Mouse (Mus musculus) liver, embryonic 14.5 days (tissue): ENCODE data around the gene Ephb6. TPM values are rescaled to one million over a fixed set of nuclear protein-coding genes. Genes with fewer than 3 reads are reported as not detected.

ENCODE experiments used
- ATAC-seq: fragments of 200-750 bp; cut with Nextera tagmentation; 2 replicates; pipeline ENCODE4 v1.8.0; 2017; ENCODE audit warnings: moderate number of reproducible peaks, mild to moderate bottlenecking, moderate library complexity; ENCODE audit not compliant: insufficient read depth
- DNase-seq, 3 experiments: peaks; one replicate each; pipeline ENCODE4 v3.0.0-alpha.2; 2012 to 2013; ENCODE audit warnings: low read depth in 3 of 3, low spot score in 3 of 3
- H3K27ac ChIP-seq: fragments of 300-500 bp; sonication (generic); 2 replicates; pipeline ENCODE4 v1.5.1; 2014; ENCODE audit warnings: moderate library complexity, mild to moderate bottlenecking, control low read depth, inconsistent platforms
- H3K27me3 ChIP-seq: fragments of 300-500 bp; sonication (generic); 2 replicates; pipeline ENCODE4 v1.6.1; 2014; ENCODE audit warnings: mild to moderate bottlenecking, low read length, moderate library complexity; ENCODE audit not compliant: control insufficient read depth, insufficient read depth
- H3K36me3 ChIP-seq: fragments of 300-500 bp; sonication (generic); replicated peaks from 2 replicates; pipeline ENCODE4 v1.6.1; 2014; ENCODE audit warnings: low read depth; ENCODE audit not compliant: control insufficient read depth, insufficient read depth
- H3K4me1 ChIP-seq, 2 experiments: fragments of 200-500 bp in 1 of 2; fragments of 300-500 bp in 1 of 2; sonication (generic) in 1 of 2; replicated peaks; 2 replicates each; pipeline ENCODE4 v1.6.1; 2012 to 2014; ENCODE audit warnings: antibody characterized with exemption in 1 of 2, inconsistent platforms in 1 of 2, low read length in 1 of 2; ENCODE audit not compliant: control insufficient read depth in 2 of 2, insufficient read depth in 2 of 2
- H3K4me2 ChIP-seq: fragments of 300-500 bp; sonication (generic); 2 replicates; pipeline ENCODE4 v1.6.1; 2014; ENCODE audit warnings: low read depth, mild to moderate bottlenecking, control low read depth, moderate library complexity
- H3K4me3 ChIP-seq, 2 experiments: fragments of 200-500 bp in 1 of 2; fragments of 300-500 bp in 1 of 2; sonication (generic) in 1 of 2; 2 replicates each; pipeline ENCODE4 v1.5.1; 2012 to 2014; ENCODE audit warnings: low read depth in 2 of 2, low read length in 2 of 2, mild to moderate bottlenecking in 2 of 2, control low read depth in 1 of 2, inconsistent platforms in 1 of 2, moderate library complexity in 1 of 2; ENCODE audit not compliant: insufficient read depth in 1 of 2
- H3K9ac ChIP-seq: fragments of 300-500 bp; sonication (generic); replicated peaks from 2 replicates; pipeline ENCODE4 v1.6.1; 2014; ENCODE audit warnings: mild to moderate bottlenecking, control low read depth, moderate library complexity
- H3K9me3 ChIP-seq: fragments of 300-500 bp; sonication (generic); 2 replicates; pipeline ENCODE4 v1.6.1; 2016; ENCODE audit warnings: low read length, mixed read lengths; ENCODE audit not compliant: control insufficient read depth
- CTCF ChIP-seq: IDR thresholded peaks from 2 replicates; pipeline ENCODE4 v1.5.1; 2016; ENCODE audit warnings: antibody characterized with exemption, low read depth, control low read depth
- EP300 ChIP-seq: IDR thresholded peaks from 2 replicates; pipeline ENCODE4 v1.6.1; 2016; ENCODE audit warnings: antibody characterized with exemption, low read depth
- WGBS: fragments of 180-500 bp; shearing (Covaris S2); extraction: QIAGEN DNeasy Blood & Tissue Kit; methylation state at CpG from one replicate; pipeline ENCODE4 v1.1.7; 2014; ENCODE audit not compliant: insufficient replicate concordance; 5-methylcytosine and 5-hydroxymethylcytosine counted together
- polyA plus RNA-seq, 2 experiments: library from polyadenylated mRNA; depleted of rRNA in 1 of 2; stranded (reverse) in 1 of 2; unstranded in 1 of 2; fragments of >200 nt; fragmentation: Nextera tagmentation in 1 of 2; extraction: Ambion mirVana in 1 of 2; gene quantifications; 2 replicates each; pipeline versions ENCODE4 v1.2.1 to v1.2.3; 2012 to 2014

The Ephb6 gene
- polyA plus RNA-seq, 2 experiments, result 0.36 to 0.58 TPM

GRCm38 (mm10) chr6:41641173-41641866 lies 36.0 kb downstream of the Ephb6 start:
- Histone ChIP-seq H3K9ac (no peak overlapping the region), H3K4me1 (no peaks in the 10 kb centered on the region; a peak in 1 of 4 replicates), H3K4me2 (no peak overlapping the region), H3K4me3 (no peak overlapping the region), H3K27ac (no peak overlapping the region), H3K36me3 (no peaks in the 10 kb centered on the region), H3K27me3 (no peaks in the 10 kb centered on the region), H3K9me3 (no peaks in the 10 kb centered on the region)
- 50% methylated on average over 6 of the region's 6 CpGs for WGBS
- DNase-seq (no peak), ATAC-seq (no peak)
- TF ChIP-seq EP300, result no peak
- no peak for TF ChIP-seq CTCF

DNA sequence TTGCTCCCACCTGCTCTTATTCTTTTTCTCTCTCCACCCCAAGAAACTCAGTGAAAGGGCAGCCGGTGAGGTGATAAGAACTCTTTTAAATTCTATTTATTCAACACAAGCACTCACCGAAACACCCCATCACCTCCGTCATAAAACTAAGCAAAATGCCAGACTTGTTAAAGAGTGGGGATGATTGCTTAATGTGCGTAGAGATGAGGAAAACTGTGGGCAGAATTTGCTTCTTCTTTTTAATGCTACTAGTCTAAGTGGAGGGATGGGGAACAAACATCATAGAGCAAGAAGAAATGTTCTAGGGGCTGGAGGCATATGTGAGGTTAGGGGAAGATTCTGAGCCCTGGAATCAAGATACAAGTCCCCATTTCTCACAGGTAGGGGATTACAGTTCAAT lies 37.5 kb downstream of the Ephb6 start:
- no peaks in the 10 kb centered on the region for H3K36me3 ChIP-seq
- no peaks in the 10 kb centered on the region; a peak in 1 of 4 replicates for H3K4me1 ChIP-seq
- H3K9ac ChIP-seq, result no peak overlapping the region
- H3K27me3 ChIP-seq, result no peaks in the 10 kb centered on the region
- 63% methylated on average over 4 of the region's 4 CpGs for WGBS
- DNase-seq, result no peak
- no peak overlapping the region for H3K27ac ChIP-seq
- no peak overlapping the region for H3K4me2 ChIP-seq
- H3K9me3 ChIP-seq, result no peaks in the 10 kb centered on the region
- no peak for TF ChIP-seq EP300
- no peak for TF ChIP-seq CTCF
- H3K4me3 ChIP-seq, result no peak overlapping the region
- ATAC-seq, result no peak

DNA sequence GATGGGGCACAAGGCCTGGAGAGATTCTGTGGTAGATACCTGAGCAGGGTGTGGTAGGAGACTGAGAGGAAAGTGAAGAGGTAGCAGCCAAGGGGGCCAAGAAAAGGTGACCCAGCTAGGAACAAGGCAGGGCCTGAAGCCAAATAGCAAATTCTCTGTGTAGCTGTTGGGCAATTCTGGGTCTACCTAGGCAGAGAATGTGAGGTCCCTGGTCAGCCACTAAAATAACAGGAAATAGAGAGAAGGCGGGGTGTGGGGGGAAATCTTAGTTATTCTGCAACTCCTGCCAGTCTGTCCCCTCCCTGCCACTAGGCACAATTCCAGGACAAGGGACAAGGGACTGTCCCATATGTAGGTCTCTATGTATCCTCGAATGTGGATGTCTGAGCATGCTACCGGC lies 37.9 kb downstream of the Ephb6 start:
- Histone ChIP-seq H3K36me3 (no peaks in the 10 kb centered on the region), H3K4me1 (no peaks in the 10 kb centered on the region; a peak in 1 of 4 replicates), H3K9ac (no peak overlapping the region), H3K27ac (no peak overlapping the region), H3K27me3 (no peaks in the 10 kb centered on the region), H3K4me2 (no peak overlapping the region), H3K9me3 (no peaks in the 10 kb centered on the region), H3K4me3 (no peak overlapping the region)
- ATAC-seq (no peak), DNase-seq (no peak)
- WGBS, result 68% methylated on average over 3 of the region's 3 CpGs
- TF ChIP-seq CTCF, result no peak
- TF ChIP-seq EP300, result no peak

- Histone ChIP-seq H3K36me3 (no peaks in the 10 kb centered on the region), H3K9ac (no peak overlapping the region), H3K4me1 (no peaks in the 10 kb centered on the region; a peak in 1 of 4 replicates), H3K4me2 (no peak overlapping the region), H3K4me3 (no peak overlapping the region), H3K27me3 (no peaks in the 10 kb centered on the region), H3K9me3 (no peaks in the 10 kb centered on the region), H3K27ac (no peak overlapping the region)
- TF ChIP-seq EP300 (no peak), CTCF (no peak)
- 73% methylated on average over 3 of the region's 3 CpGs for WGBS
- ATAC-seq (no peak), DNase-seq (no peak)
These were observed 40.9 kb downstream of the Ephb6 start for GRCm38 (mm10) chr6:41646220-41646619.

- Histone ChIP-seq H3K4me1 (no peaks in the 10 kb centered on the region), H3K9ac (no peak overlapping the region), H3K9me3 (no peaks in the 10 kb centered on the region), H3K36me3 (no peaks in the 10 kb centered on the region), H3K4me3 (no peak overlapping the region), H3K4me2 (no peak overlapping the region), H3K27ac (no peak overlapping the region), H3K27me3 (no peaks in the 10 kb centered on the region)
- no peak for ATAC-seq
- no peak for DNase-seq
- TF ChIP-seq EP300, result no peak
- no peak for TF ChIP-seq CTCF
These were observed 41.4 kb downstream of the Ephb6 start for GRCm38 (mm10) chr6:41646672-41647071.
